Mouse (Mus musculus) adipocyte (in vitro differentiated cells): ENCODE data around the gene Snrnp25.
A peak's percentile ranks its signal among the peaks of the same experiment; 100 is the strongest.
"Not testable (repeated sequence)": the region's sequence is repeated elsewhere in the genome, so short reads cannot be mapped to it uniquely, and the experiment has no call there.

ENCODE experiments used
- DNase-seq: peaks from one replicate; pipeline ENCODE4 v3.0.0-alpha.2; 2016; ENCODE audit warnings: low spot score

Gene Snrnp25

DNA sequence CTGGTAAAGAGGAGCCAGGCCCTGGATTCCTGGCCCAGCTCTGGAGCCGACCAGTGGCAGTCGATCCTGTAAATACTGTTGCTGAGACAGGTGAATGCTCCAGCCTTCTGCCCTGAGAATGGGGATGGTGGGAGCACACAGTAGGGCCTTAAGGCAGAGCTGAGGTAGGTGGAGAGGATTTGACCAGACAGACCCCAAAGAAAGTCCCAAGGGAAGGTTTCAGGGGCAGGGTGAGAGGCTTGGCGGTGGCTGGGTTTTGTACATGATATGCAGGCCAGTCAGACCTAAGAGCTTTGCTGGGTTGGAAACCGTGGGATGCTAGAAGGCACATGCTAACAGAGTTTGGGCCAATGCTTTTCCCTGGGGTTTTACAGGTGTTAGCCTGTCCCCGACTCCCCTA, 10.6 kb upstream of the Snrnp25 start:
- DNase-seq: no peak

DNA sequence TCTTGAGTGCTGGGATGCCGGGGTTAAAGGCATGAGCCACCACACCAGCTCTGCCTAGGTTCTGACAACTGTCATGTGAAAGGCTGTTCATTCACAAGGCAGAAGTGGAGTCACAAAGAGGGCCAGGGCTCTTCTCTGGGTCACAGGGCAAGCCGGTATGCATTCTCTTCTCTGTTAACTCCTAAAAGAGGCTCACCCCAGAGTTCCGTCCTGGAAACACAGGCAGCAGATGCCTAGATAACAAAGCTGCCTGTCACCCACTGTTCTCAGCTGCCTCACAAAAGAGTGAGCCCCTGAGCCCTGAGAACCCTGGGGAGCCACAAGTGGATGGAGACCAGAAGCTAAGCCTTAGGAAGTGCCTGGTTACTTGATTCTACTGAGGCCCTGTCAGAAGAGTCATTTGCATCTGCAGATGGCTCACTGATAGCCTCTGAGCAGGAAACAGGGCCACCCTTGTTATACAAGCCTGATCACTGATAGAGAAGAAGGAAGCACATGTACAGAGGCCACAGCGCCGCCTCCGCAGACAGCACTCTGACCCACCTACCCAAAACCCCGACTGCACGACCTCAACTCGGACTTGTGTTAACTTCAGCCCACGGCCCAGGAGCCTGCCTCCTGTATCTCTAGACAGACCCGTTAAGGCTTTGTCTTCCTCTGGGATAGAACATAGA, 9.2 kb upstream of the Snrnp25 start:
- DNase-seq: no peak

DNA sequence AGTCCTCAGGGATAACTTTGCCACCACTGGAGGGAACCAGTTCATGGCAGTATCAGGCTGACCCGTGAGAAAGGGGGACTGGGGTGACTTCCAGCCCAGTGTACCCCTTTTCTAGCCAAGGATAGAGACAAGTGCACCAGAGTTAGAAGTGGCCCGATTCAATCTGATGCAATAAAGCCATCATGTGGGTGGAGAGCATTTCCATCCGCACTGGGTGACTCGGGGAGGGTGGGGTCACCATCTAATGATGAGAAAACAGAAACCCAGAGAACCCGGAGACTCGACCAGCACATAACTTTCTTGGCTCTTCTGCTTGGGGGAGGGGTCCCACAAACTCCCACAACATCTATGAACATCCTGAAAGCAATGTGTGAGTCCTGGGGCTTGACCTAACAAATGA, 8.5 kb upstream of the Snrnp25 start:
- DNase-seq: no peak

DNA sequence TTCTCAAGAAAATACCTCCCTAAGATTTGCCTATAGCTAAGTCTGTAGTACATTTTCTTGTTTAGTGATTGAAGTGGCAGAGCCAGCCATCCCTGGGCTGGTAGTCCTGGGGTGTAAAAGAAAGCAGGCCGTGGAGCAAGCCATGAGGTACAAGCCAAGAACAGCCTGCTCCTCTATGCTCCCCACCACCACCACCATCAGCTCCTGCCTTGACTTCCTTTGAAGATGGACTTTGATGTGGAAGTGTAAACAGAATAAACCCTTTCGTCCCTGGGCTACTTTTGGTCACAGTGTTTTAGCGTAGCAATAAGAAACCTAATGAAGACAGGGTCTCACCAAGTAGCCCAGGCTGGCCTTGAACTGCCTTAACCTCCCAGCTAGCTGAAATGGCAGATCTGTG, 7.4 kb upstream of the Snrnp25 start:
- DNase-seq: no peak

DNA sequence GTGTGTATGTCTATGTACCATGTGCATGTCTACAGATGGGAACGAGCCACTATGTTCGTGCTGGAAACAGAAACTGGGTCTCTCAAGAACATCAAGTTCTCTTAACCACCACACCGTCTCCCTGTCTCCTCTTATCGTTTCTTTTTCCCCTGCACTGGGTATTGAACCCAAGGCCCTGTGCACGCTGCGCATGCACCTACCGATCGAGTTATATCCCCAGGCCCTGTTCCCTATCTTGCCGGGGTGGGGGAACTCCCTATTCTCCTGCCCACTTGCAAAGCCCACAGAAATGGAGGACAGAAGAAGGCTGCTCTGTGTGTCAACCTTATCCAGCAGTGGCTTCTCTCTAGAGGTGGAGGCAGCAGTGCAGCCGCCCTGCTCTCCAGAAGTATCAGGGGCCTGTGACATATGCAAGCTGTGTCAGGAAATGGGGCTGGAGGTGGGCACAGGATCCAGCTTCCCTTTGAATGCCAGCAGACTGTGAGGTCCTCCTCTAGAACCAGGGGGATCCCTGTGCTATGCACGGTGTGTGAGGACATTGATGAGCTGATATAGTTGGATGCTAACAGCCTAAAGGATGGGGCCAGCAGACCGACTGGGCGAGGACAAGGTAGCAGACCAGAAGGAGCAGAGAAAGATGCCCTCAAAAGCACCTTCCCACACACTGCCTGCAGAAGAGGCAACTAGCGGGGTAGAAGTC, 6.8 kb upstream of the Snrnp25 start:
- DNase-seq: no peak

DNA sequence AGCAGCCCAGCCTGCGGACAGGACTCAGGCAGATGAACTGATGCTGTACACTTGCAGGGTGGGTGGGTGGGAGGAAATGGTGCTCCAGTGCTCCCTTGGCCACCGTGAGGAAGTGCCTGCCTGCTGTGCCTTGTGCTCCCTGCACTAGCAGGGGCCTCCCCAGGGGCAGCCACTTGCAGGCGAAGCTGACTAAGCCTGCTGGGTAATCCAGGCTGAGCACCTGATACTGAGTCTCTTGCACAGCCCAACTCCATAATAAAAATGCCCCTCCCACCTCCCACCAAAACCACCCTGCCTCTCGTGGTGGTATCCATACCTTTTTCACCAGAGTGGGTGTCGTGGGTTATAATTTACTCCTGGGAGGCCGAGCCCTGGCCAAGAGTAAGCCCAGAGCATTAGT, 6.0 kb upstream of the Snrnp25 start:
- no peak for DNase-seq

DNA sequence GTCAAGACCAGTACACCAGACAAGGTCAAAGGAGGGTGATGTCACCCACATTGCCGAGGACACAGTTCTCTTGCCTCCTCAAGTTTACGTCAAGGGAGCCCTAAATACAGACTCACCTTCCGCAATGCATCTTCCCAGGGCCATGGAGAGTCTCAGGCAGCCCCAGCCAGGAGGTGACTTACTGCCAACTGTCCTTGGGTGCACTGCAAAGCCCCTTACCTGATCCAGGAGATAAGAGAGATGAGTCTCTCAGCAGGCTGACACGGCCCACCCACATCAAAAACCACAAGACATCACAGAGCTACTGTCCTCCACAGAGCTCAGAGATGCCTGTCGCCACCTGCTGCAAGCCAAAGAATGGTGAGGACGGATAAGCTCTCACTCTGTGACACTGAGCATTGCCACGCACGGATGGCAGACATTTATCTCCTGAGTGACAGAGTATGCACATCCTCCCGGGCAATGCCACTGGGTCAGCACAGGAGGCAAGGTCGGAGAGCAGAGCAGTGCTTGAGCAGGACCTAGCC, 5.1 kb upstream of the Snrnp25 start, which contains the start of gene Il9r:
Gene Il9r, minus strand, starts transcription at position 205 of the 527 bp plus-strand sequence.
- no peak for DNase-seq

DNA sequence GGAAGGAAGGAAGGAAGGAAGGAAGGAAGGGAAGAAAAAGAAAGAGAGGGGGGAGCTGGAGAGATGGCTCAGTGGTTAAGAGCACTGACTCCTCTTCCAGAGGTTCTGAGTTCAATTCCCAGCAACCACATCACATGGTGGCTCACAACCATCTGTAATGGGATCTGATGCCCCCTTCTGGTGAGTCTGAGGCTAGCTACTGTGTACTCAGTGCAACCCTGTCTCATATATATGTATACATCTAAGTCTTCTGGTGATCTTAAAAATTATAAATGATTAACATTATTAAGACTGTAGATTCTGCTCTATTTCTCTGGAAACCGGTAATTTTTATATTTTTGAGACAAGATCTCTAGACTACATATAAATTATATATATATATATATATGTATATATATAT, 4.2 kb upstream of the Snrnp25 start:
- not testable (repeated sequence) for DNase-seq

DNA sequence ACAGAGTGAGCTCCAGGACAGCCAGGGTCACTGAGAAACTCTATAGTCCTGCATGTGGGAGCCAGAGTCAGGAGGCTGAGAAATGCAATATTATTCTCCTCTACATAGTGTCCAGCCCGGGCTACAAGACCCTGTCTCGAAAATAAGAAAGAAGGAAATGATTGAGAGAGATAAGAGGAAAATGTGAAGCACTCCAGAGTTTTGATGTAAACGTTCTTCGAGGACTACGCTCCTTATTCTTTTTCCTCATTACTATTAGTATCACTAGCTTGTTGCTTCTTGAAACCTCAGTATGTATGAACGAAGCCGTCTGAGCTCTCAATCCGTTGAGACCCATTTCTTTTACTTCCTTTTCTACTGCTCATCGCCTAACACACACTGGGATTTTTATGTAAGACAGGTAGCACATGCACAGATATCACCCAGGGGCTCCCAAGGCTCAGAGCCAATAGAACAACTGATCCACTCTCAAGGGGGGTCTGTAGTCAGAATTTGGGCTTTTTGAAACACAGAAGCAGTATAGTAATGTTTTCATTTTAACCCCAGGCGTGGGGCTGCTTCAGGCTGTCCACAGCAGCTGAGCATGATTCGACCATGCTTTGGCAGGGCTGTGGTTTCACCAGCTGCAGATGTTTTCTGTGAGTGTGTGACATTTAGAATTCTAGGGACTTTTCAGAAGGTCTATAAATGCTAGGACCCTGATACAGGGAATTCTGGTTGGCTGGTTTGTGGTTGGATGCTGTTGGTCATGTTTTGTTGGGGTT, 3.1 kb upstream of the Snrnp25 start:
- no peak for DNase-seq

DNA sequence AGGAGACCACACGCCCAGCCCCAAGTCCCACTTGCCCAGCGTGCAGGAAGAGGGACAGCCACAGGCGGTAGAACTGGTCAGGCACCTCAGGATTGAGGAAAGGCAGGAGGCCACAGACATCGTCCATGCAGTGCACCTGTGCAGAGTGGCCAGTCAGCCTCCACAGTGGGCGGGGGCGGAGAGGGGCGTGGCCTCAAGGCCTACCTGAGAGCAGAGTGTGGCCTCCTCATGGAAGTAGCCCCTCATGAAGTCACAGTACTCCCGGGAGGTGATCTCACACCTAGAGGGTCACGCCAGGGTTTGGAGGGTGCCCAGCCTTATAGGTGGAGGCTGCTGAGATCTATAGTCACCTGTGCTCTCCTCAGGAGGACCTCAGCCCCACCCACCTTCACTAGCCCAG, 5.4 kb downstream of the Snrnp25 start:
- DNase-seq: no peak

DNA sequence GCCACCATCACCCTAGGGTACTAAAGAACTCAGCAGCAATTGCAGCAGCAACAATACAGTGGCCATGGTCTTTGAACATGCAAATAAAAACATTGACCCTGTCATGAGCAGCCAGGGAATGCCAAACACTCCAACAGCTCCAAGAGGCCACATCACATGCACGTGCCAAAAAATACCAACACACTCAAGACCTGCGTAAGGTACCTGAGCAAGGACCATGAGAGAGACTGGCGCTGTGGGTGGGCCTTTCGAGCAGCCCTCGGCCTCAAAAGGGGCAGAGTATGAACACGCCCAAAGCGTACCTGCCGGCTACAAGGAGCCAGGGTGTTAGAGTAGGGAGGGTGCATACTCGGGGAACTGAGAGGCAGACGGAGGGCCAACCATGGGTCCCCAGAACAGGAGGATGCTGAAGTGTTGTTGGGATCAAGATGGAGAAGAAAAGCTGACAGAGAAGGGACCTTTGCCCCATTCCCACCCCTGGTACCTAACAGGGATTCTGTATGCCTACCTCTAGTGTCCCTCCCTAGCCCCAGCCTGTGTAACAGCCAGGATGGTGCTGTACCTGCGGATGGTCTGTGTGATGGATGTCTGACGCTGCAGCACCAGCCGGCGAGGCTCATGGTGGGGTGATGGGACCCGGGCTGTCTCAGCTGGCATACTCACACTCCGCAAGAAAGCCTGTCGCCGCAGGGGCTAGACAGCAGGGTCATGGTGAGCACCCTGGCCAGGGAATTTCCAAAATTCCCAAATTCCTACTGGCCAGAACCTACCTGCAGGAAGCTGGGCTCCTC, 10.4 kb downstream of the Snrnp25 start:
- no peak for DNase-seq

DNA sequence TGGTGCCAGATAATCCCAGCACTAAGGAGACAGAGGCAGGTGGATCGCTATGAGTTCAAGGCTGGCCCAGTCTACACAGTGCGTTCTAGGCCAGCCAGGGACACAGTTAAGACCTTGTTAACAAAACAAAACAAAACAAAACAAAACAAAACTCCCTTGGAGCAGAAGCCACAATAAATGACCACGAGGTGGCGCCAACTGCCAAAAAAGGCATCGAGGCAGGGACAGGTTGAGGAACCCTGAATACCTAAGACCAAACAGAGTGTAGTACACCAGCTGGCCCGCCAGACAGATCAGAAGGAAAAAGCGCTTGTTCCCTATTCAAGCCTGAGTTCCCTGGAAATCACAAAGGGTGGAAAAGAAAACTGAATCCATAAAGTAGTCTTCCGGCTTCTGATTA, 11.6 kb downstream of the Snrnp25 start:
- DNase-seq: peak; percentile 86

DNA sequence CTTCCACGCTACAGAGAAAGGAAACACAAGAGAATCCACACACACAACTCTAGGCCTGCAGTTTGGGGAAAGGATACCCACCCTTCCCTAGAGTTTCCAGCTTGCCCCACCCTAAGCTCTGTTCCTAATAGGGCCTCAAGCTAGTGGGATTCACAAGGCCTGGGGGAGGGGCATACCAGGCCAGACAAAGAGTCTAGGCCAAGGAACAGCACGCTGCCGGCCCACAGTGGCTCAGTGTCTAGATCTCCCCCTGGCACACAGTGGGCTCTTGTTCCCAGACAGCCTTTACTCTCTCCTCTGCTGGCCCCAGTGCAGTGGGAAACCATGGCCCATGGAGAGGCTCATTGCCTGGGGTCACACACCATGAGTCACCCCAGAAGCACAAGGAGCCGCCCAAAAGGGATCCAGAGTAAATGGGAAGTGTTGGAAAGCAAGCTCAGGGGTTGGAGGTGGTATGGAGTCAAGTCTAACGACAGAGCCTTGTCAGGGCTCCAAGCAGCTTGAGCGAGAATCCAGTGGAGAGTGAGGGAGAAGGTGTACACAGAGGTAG, 13.4 kb downstream of the Snrnp25 start:
- DNase-seq: no peak

DNA sequence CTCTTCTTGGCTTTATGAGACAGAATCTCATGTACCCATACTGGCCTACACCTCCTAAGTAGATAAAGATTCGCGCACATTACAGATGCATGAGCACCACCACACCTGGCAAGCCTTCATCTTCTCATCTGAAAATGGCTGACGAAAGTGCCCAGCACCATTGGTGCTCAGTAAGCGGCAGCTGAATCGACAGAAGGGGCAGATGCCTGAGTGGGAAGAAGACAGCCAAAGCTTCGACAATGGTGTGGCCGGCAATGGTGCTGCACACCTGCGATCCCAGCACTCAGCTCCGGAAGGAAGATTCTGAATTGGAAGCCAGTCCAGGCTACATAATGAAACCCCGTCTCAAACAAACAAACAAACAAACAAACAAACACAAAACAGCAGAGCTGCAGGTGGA, 14.1 kb downstream of the Snrnp25 start:
- DNase-seq: no peak

DNA sequence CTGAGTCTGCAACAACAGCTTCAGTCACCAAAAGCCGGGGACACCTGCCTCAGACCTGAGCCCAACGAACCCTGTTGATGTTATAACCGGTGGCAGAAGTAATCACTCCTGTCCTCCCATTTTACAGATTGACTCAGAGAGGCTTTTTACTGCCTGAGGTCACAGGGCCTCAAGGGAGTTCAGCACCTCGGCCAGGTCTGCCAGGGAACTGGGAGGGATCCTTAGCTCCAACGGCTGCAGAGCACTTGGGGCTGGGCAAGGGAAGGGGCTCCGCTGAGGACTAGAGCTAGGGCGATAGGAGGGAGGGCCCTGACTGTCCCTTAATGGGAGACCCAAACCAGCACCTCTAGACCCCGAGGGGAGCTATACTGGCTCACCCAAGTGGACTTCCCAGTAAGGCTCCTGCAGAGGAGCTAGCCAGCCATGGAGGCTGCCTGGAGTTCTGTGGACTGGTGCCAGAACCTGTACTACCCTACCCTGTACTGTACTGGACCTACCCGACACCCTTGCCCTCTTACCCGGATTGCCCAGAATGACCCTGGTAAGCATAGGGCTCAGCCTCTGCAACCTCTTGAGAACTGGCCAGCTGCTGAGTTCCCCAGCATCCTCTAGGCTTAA, 15.5 kb downstream of the Snrnp25 start:
- no peak for DNase-seq

DNA sequence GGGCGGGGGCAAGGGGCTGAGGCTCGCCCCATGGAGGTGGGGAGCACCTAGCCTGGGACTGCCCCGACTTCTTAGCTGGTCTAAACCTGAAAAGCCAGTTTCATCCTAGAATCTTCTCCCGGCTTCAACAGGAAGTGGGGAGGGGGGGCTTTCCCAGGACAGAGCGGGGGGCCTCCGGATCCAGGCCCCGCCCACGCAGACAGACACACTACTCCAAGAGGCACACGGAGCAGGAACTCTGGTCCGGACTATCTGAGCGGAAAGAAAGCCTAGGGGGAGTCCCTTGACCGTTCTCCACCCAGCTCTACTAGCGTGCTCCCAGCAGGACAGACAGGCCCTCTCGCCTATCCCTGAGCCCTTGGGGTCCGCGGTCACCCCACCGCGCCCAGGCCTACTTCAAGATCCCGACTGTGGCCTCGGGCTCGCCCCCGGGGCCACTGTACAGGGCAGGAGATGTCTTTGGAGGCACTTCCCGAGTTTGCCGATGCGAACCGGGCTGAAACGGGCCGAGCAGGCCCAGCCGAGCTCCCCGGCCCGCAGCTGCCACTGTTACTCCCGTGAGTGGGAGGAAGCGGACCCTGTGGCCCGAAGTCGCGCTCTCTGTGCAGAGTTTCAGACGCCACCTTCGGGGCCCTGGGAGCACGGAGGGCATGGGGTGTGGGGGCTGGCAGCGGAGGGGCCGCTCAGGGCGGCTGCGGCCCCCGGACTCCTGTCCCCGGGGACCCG, 16.2 kb downstream of the Snrnp25 start:
- DNase-seq: peak; percentile 90

DNA sequence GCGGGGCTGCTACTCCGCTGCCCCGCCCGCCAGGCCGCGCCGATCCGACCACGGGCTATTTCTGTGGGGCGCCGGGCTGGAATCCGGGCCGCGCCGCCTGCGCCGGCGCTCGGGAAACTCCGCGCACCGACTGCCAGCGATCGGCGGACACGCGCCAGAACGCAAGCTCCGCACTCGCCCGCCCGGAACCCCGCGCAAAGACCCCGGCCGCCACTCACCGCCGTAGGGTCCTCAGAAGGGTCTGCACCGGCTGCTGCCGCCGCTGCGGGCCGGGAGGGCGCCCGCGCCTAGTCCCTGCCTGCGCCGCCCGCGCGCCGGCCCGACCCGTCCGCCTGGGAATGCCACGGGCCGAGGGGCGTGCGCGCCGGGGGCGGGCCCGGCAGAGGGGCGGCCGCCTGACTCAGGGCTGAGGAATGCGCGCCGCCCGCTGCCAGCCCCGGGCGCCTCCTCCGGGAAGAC, 16.8 kb downstream of the Snrnp25 start, which contains the start of gene Rhbdf1:
Gene Rhbdf1, minus strand, starts transcription at position 350 of the 459 bp plus-strand sequence.
- DNase-seq: no peak

DNA sequence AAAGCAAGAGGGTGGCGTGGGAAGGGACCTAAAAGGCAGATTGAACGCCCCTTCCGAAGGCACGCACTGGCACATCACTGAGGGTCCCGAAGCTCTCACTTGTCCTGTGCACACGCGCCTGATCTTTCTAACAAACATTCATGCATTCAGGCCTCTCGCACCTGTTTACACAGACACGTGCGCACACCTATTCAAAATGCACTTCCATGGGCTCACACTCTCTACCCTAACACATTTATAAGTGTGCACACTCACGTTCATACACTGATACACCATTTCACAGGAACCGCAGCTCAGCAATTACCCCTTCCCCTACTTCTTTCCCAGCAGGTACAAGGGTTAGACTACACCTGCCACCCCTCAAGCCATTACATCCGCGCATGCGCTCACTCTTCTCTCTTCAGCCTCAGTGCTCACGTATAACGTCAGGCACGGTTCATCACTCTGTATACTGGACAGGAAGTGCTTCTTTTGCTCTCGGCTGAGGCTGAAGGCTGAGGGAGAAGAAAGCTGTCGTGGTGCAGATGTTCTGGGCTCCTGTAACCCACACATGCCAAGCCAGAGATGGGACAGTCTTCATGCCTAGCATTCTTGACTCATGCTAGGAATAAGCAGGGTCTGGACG, 17.5 kb downstream of the Snrnp25 start:
- no peak for DNase-seq

DNA sequence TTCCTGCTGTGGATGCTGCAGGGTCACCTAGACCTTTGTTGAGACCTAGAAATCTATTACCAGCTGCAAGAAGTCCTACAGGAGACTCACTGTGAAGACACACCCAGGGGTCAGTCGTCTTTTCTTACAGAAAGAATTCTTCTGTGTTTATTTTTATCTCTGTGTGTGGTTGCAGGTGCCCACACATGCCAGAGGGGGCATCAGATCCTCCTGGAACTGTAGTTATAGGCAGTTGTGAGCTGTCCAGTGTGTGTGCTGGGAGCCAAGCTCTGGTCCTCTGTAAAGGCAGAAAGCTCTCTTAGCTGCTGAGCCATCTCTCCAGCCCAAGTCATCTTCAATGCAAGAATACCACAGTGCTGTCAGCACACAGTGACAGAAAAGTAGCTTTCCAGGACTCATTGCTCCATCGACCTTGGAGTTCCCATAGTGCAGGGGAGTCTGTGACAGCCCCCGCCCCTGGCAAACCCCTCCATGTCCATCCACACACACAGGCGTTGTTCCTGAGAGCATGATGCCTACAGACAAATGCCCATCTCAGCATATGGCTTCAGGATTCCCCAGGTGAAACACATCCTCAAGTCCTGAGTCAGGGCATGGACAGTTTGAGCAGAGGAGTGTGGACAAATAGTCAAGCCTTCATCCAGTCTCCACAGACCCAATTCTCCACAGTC, 18.2 kb downstream of the Snrnp25 start:
- DNase-seq: no peak
